Mouse (Mus musculus) inflammation-experienced regulatory T-cells, adult 16 weeks (primary cell): ENCODE data around the gene Cox16. TPM values are rescaled to one million over a fixed set of nuclear protein-coding genes. Genes with fewer than 3 reads are reported as not detected.

ENCODE experiments used
- polyA plus RNA-seq: library from polyadenylated mRNA; unstranded; fragments of 100-300 nt; shearing (Covaris generic); gene quantifications from one replicate; pipeline ENCODE4 v1.2.1, GENCODE M21; 2017

Cox16 gene
- polyA plus RNA-seq, result 157 TPM

DNA sequence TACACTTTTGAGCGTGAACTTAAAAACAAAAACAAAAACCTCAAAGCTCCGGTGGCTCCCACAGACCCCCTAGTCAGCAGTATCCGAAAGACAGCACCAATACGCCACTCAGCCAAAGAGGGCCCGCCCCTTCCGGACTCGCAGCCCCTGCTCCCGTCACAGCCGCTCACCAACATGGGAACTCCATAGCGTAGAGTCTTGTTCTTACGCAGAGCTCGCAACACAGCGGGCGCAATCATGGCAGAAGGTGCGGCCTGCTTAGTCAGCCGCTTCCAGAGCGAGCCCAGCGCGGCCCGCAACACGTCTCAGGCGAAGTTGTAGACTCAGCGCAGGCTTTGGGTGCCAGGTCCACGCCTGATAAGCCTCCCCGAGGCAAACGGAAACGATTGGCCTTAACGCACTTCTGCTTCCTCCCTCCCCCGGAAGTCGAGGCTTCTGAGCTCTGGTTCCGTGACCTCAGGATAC, at the start of gene Cox16:
Gene Cox16 (minus strand): TSS at position 401 of the 465 bp plus-strand sequence.

GRCm38 (mm10) chr12:81532316-81533028, 47.5 kb upstream of the Cox16 start, which contains the start of the genes Gm20498 and Synj2bp:
Gene Gm20498, minus strand, starts transcription at chr12:81532905.
Gene Synj2bp, minus strand, starts transcription at chr12:81532911.

DNA sequence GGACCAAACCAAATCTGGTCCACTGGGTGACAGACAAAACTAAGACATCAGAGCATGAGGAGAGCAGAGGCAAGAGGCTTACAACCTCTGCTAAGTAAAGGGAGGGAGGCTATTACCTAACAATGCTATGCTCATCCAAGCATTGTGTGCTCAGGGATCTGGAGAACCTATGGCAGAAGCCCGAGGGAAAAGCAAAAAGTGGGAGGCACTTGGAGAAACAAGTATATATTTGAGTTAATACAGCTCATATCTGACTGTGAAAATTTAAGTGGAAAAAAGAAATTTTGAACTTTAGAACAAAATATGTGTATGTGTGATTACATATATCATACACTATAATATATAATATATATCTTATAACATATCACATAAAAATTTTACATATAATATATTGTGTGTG, 63.1 kb downstream of the Cox16 start, which contains the start of gene Adam4:
Gene Adam4 (minus strand): TSS at position 101 of the 400 bp plus-strand sequence.

GRCm38 (mm10) chr12:81379364-81379763, 105.6 kb downstream of the Cox16 start, which contains the start of gene Gm4787:
Gene Gm4787, minus strand, starts transcription at chr12:81379464.

GRCm38 (mm10) chr12:81332875-81333421, 152.0 kb downstream of the Cox16 start, which contains the start of gene Slc8a3:
Gene Slc8a3, minus strand, starts transcription at chr12:81333180.

Other genes with a start within 250 kb of the Cox16 start
- not detected for gene Slc8a3, start 151.9 kb downstream of the Cox16 start, polyA plus RNA-seq
- gene Gm4787, start 105.7 kb downstream of the Cox16 start, polyA plus RNA-seq, result 0.89 TPM
- 0.95 TPM for gene Adam4, start 63.2 kb downstream of the Cox16 start, polyA plus RNA-seq
- 14.9 TPM for gene Gm20498, start 47.8 kb upstream of the Cox16 start, polyA plus RNA-seq
- 61.7 TPM for gene Synj2bp, start 47.8 kb upstream of the Cox16 start, polyA plus RNA-seq
- not detected for gene Adam21, start 83.3 kb upstream of the Cox16 start, polyA plus RNA-seq
- gene Med6, start 109.9 kb upstream of the Cox16 start, polyA plus RNA-seq, result 30.5 TPM
- gene Ttc9, start 146.1 kb upstream of the Cox16 start, polyA plus RNA-seq, result not detected